Mouse (Mus musculus): ENCODE results near the gene Rbm15. TPM values are rescaled to one million over a fixed set of nuclear protein-coding genes. Genes with fewer than 3 reads are reported as not detected.
"Not testable (repeated sequence)": the region's sequence is repeated elsewhere in the genome, so short reads cannot be mapped to it uniquely, and the experiment has no call there.

Gene Rbm15
- polyA plus RNA-seq, 1 experiment from 2014 or later = 21.0 TPM

- no peak for DNase-seq (ENCODE audit: low spot score)
- no peak overlapping the region for H3K4me3 ChIP-seq
- H3K36me3 ChIP-seq (replicated peaks) = peaks cover 86% of the 10 kb centered on the region
- no peaks in the 10 kb centered on the region for H3K9me3 ChIP-seq
- no peak overlapping the region for H3K27ac ChIP-seq (replicated peaks)
- no peaks in the 10 kb centered on the region for H3K4me1 ChIP-seq
- WGBS = 93% methylated on average over 3 of the region's 3 CpGs
- no peaks in the 10 kb centered on the region for H3K27me3 ChIP-seq (replicated peaks; ENCODE audit: low read depth, poor library complexity, severe bottlenecking)
These were observed 16.1 kb downstream of the Rbm15 start for GRCm38 (mm10) chr3:107317338-107317737.

GRCm38 (mm10) chr3:107296917-107297316, 36.6 kb downstream of the Rbm15 start:
- H3K27ac ChIP-seq (replicated peaks); H3K4me1 ChIP-seq; H3K4me3 ChIP-seq; DNase-seq (ENCODE audit: low spot score); H3K9me3 ChIP-seq; H3K27me3 ChIP-seq (replicated peaks; ENCODE audit: low read depth, poor library complexity, severe bottlenecking): not testable (repeated sequence)
- peaks cover 32% of the 10 kb centered on the region for H3K36me3 ChIP-seq (replicated peaks)
- WGBS = 69% methylated on average over 4 of the region's 4 CpGs

GRCm38 (mm10) chr3:107295672-107296360, 37.7 kb downstream of the Rbm15 start:
- Histone ChIP-seq H3K4me1 (peaks cover 11% of the 10 kb centered on the region), H3K27me3 (replicated peaks; ENCODE audit: low read depth, poor library complexity, severe bottlenecking) (no peaks in the 10 kb centered on the region), H3K27ac (replicated peaks) (no peak overlapping the region), H3K4me3 (no peak overlapping the region), H3K9me3 (no peaks in the 10 kb centered on the region), H3K36me3 (replicated peaks) (peaks cover 21% of the 10 kb centered on the region; the same call in 1 of the 2 replicates)
- no peak for DNase-seq (ENCODE audit: low spot score)
- WGBS = 89% methylated on average over 5 of the region's 5 CpGs

GRCm38 (mm10) chr3:107290764-107291381, 42.6 kb downstream of the Rbm15 start, which contains the start of gene Slc16a4:
Slc16a4 (plus strand) TSS chr3:107291230.
- Histone ChIP-seq H3K36me3 (replicated peaks) (peaks cover 16% of the 10 kb centered on the region; the same call in 1 of the 2 replicates), H3K4me3 (no peak within 1 kb of the TSS), H3K9me3 (no peaks in the 10 kb centered on the region), H3K4me1 (peaks cover 15% of the 10 kb centered on the region), H3K27me3 (replicated peaks; ENCODE audit: low read depth, poor library complexity, severe bottlenecking) (no peaks in the 10 kb centered on the region), H3K27ac (replicated peaks) (peak within 1 kb of the TSS; percentile 48)
- DNase-seq (ENCODE audit: low spot score) = peak; percentile 70
- WGBS = 25% methylated on average over 9 of the region's 9 CpGs

- DNase-seq (ENCODE audit: low spot score) = no peak
- Histone ChIP-seq H3K4me3 (no peak overlapping the region), H3K27ac (replicated peaks) (no peak overlapping the region), H3K27me3 (replicated peaks; ENCODE audit: low read depth, poor library complexity, severe bottlenecking) (no peaks in the 10 kb centered on the region), H3K4me1 (peaks cover 15% of the 10 kb centered on the region), H3K36me3 (replicated peaks) (peaks cover 31% of the 10 kb centered on the region), H3K9me3 (no peaks in the 10 kb centered on the region)
These were observed 46.1 kb downstream of the Rbm15 start for GRCm38 (mm10) chr3:107287346-107287745.

GRCm38 (mm10) chr3:107286123-107286522, 47.4 kb downstream of the Rbm15 start:
- 82% methylated on average over 2 of the region's 2 CpGs for WGBS

GRCm38 (mm10) chr3:107278479-107279269, 54.8 kb downstream of the Rbm15 start, which contains the start of gene Lamtor5:
Lamtor5 (plus strand) TSS chr3:107278858.
- WGBS = 4% methylated on average over 43 of the region's 43 CpGs
- peak; percentile 91 for DNase-seq (ENCODE audit: low spot score)
- Histone ChIP-seq H3K4me3 (peak within 1 kb of the TSS; percentile 93), H3K36me3 (replicated peaks) (peaks cover 19% of the 10 kb centered on the region), H3K9me3 (no peaks in the 10 kb centered on the region), H3K27me3 (replicated peaks; ENCODE audit: low read depth, poor library complexity, severe bottlenecking) (no peaks in the 10 kb centered on the region; the same call in 1 of the 2 replicates), H3K27ac (replicated peaks) (peak within 1 kb of the TSS; percentile 82), H3K4me1 (peaks cover 12% of the 10 kb centered on the region)

More at GRCm38 (mm10) chr3:107286123-107286522, 47.4 kb downstream of the Rbm15 start:
- H3K27me3 ChIP-seq (replicated peaks; ENCODE audit: low read depth, poor library complexity, severe bottlenecking) = no peaks in the 10 kb centered on the region
- no peaks in the 10 kb centered on the region for H3K9me3 ChIP-seq
- no peak for DNase-seq (ENCODE audit: low spot score)
- peaks cover 37% of the 10 kb centered on the region for H3K36me3 ChIP-seq (replicated peaks)
- H3K27ac ChIP-seq (replicated peaks) = no peak overlapping the region
- no peak overlapping the region for H3K4me3 ChIP-seq
- peaks cover 7% of the 10 kb centered on the region for H3K4me1 ChIP-seq

GRCm38 (mm10) chr3:107276626-107277025, 56.8 kb downstream of the Rbm15 start:
- Histone ChIP-seq H3K4me1 (peaks cover 12% of the 10 kb centered on the region), H3K4me3 (no peak overlapping the region), H3K9me3 (no peaks in the 10 kb centered on the region), H3K27me3 (replicated peaks; ENCODE audit: low read depth, poor library complexity, severe bottlenecking) (no peaks in the 10 kb centered on the region; the same call in 1 of the 2 replicates), H3K27ac (replicated peaks) (no peak overlapping the region), H3K36me3 (replicated peaks) (no peaks in the 10 kb centered on the region)
- WGBS = 82% methylated on average over 3 of the region's 3 CpGs
- DNase-seq (ENCODE audit: low spot score) = no peak

- WGBS = 62% methylated on average over 4 of the region's 4 CpGs
- Histone ChIP-seq H3K4me3 (no peak overlapping the region), H3K36me3 (replicated peaks) (no peaks in the 10 kb centered on the region), H3K4me1 (peaks cover 12% of the 10 kb centered on the region), H3K27me3 (replicated peaks; ENCODE audit: low read depth, poor library complexity, severe bottlenecking) (no peaks in the 10 kb centered on the region; the same call in 1 of the 2 replicates), H3K27ac (replicated peaks) (no peak overlapping the region), H3K9me3 (no peaks in the 10 kb centered on the region)
- no peak for DNase-seq (ENCODE audit: low spot score)
These were observed 57.5 kb downstream of the Rbm15 start for GRCm38 (mm10) chr3:107275996-107276395.

Other genes starting within 250 kb of the Rbm15 start
- 0.02 and 0.03 TPM in 2 replicates for gene Kcna2, start 232.5 kb downstream of the Rbm15 start, polyA plus RNA-seq (2016; fragmentation: Nextera tagmentation; extraction: Ambion mirVana)
- gene Kcna10, start 150.6 kb downstream of the Rbm15 start, polyA plus RNA-seq (2016; fragmentation: Nextera tagmentation; extraction: Ambion mirVana) = not detected in 2 replicates
- gene Cym, start 111.9 kb downstream of the Rbm15 start, polyA plus RNA-seq (2016; fragmentation: Nextera tagmentation; extraction: Ambion mirVana) = 0.11 TPM in 1 of 2 replicates, not detected in the other
- not detected in 2 replicates for gene A630076J17Rik, start 103.1 kb downstream of the Rbm15 start, polyA plus RNA-seq (2016; fragmentation: Nextera tagmentation; extraction: Ambion mirVana)
- gene Prok1, start 94.0 kb downstream of the Rbm15 start, polyA plus RNA-seq (2016; fragmentation: Nextera tagmentation; extraction: Ambion mirVana) = not detected in 2 replicates
- gene Lamtor5, start 54.8 kb downstream of the Rbm15 start, polyA plus RNA-seq (2016; fragmentation: Nextera tagmentation; extraction: Ambion mirVana) = 187 and 191 TPM in 2 replicates
- 2.1 and 2.5 TPM in 2 replicates for gene Slc16a4, start 42.4 kb downstream of the Rbm15 start, polyA plus RNA-seq (2016; fragmentation: Nextera tagmentation; extraction: Ambion mirVana)
- gene Kcnc4, start 125.9 kb upstream of the Rbm15 start, polyA plus RNA-seq (2016; fragmentation: Nextera tagmentation; extraction: Ambion mirVana) = 0.32 and 0.33 TPM in 2 replicates
- gene Slc6a17, start 184.3 kb upstream of the Rbm15 start, polyA plus RNA-seq (2016; fragmentation: Nextera tagmentation; extraction: Ambion mirVana) = 2.2 and 4.9 TPM in 2 replicates
- 0.41 and 0.70 TPM in 2 replicates for gene Ubl4b, start 221.4 kb upstream of the Rbm15 start, polyA plus RNA-seq (2016; fragmentation: Nextera tagmentation; extraction: Ambion mirVana)